Mouse (Mus musculus) heart, postnatal 0 days (tissue): ENCODE results near the gene Slc27a2. TPM values are rescaled to one million over a fixed set of nuclear protein-coding genes. Genes with fewer than 3 reads are reported as not detected.

Source experiments
- ATAC-seq: fragments of 200-750 bp; cut with Nextera tagmentation; 2 replicates; pipeline ENCODE4 v1.8.0; 2017; ENCODE audit warnings: low read depth, moderate number of reproducible peaks, moderate library complexity; ENCODE audit not compliant: insufficient read depth
- DNase-seq: peaks from one replicate; pipeline ENCODE4 v3.0.0-alpha.2; 2016; ENCODE audit warnings: low spot score
- H3K27ac ChIP-seq: fragments of 300-500 bp; sonication (generic); 2 replicates; pipeline ENCODE4 v1.5.1; 2014; ENCODE audit warnings: low read depth, mild to moderate bottlenecking
- H3K27me3 ChIP-seq: fragments of 300-500 bp; sonication (generic); 2 replicates; pipeline ENCODE4 v1.6.1; 2014; ENCODE audit warnings: low read length, mixed read lengths; ENCODE audit not compliant: control insufficient read depth, insufficient read depth
- H3K36me3 ChIP-seq: fragments of 300-500 bp; sonication (generic); replicated peaks from 2 replicates; pipeline ENCODE4 v1.6.1; 2014; ENCODE audit warnings: low read length, mixed read lengths; ENCODE audit not compliant: control insufficient read depth, insufficient read depth
- H3K4me1 ChIP-seq: fragments of 300-500 bp; sonication (generic); 2 replicates; pipeline ENCODE4 v1.6.1; 2014; ENCODE audit warnings: antibody characterized with exemption; ENCODE audit not compliant: control insufficient read depth, insufficient read depth
- H3K4me2 ChIP-seq: fragments of 300-500 bp; sonication (generic); 2 replicates; pipeline ENCODE4 v1.6.1; 2014; ENCODE audit warnings: low read depth, mild to moderate bottlenecking, low read length, moderate library complexity
- H3K4me3 ChIP-seq: fragments of 300-500 bp; sonication (generic); 2 replicates; pipeline ENCODE4 v1.5.1; 2014; ENCODE audit warnings: low read depth, low read length
- H3K9ac ChIP-seq: fragments of 300-500 bp; sonication (generic); replicated peaks from 2 replicates; pipeline ENCODE4 v1.6.1; 2014; ENCODE audit warnings: low read depth, low read length, mixed read lengths
- H3K9me3 ChIP-seq: fragments of 300-500 bp; sonication (generic); replicated peaks from 2 replicates; pipeline ENCODE4 v1.6.1; 2016; ENCODE audit warnings: low read length; ENCODE audit not compliant: control insufficient read depth
- CTCF ChIP-seq: IDR thresholded peaks from 2 replicates; pipeline ENCODE4 v1.5.1; 2016; ENCODE audit warnings: antibody characterized with exemption, control low read depth, low read depth
- EP300 ChIP-seq: IDR thresholded peaks from 2 replicates; pipeline ENCODE4 v1.6.1; 2016; ENCODE audit warnings: antibody characterized with exemption, low read depth
- WGBS: fragments of 180-500 bp; shearing (Covaris S2); extraction: QIAGEN DNeasy Blood & Tissue Kit; methylation state at CpG from one replicate; pipeline ENCODE4 v1.1.7; 2014; 5-methylcytosine and 5-hydroxymethylcytosine counted together
- polyA plus RNA-seq: library from polyadenylated mRNA; unstranded; fragments of >200 nt; fragmentation: Nextera tagmentation; extraction: Ambion mirVana; gene quantifications from 2 replicates; pipeline ENCODE4 v1.2.1, GENCODE M21; 2015
- total RNA-seq: library from RNA; depleted of rRNA; stranded (reverse); fragments of >200 nt; gene quantifications from 2 replicates; pipeline ENCODE4 v1.2.3, GENCODE M21; 2014; ENCODE audit warnings: low replicate concordance

Gene Slc27a2
- total and polyA plus RNA-seq, 2 experiments from 2014 or later: 0.14 TPM; not detected in 1

GRCm38 (mm10) chr2:126598359-126598758 lies 46.2 kb downstream of the Slc27a2 start:
- WGBS: 49% methylated on average over 2 of the region's 2 CpGs

DNA sequence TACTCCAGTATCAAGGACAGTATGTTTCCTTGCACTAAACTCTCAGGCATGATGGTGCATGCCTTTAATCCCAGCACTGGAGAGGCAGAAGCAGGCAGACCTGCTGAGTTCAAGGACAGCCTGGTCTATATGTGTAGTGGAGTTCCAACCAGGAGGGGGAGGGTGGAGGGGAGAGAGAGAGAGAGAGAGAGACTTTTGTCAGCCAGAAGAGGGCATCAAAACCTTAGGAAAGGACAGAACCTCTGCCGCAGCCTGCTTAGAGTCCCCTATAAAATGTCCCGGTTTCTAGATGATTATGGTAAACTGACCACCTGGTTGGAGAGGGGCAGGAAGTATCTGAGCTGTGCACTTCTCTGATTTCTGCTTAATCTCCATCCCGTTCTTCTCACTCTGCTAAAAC lies 46.8 kb downstream of the Slc27a2 start:
- 11% methylated on average over 3 of the region's 3 CpGs for WGBS
- H3K9me3 ChIP-seq: no peaks in the 10 kb centered on the region
- no peak overlapping the region for H3K4me3 ChIP-seq
- TF ChIP-seq EP300: no peak
- peak; percentile 66 for TF ChIP-seq CTCF
- H3K36me3 ChIP-seq: no peaks in the 10 kb centered on the region
- no peaks in the 10 kb centered on the region for H3K4me1 ChIP-seq
- no peak overlapping the region for H3K9ac ChIP-seq
- H3K4me2 ChIP-seq: no peak overlapping the region
- ATAC-seq (peak; percentile 59), DNase-seq (peak; percentile 55)
- no peaks in the 10 kb centered on the region for H3K27me3 ChIP-seq
- H3K27ac ChIP-seq: no peak overlapping the region

More at GRCm38 (mm10) chr2:126598359-126598758, 46.2 kb downstream of the Slc27a2 start:
- Histone ChIP-seq H3K9me3 (no peaks in the 10 kb centered on the region), H3K4me2 (no peak overlapping the region), H3K27ac (no peak overlapping the region), H3K9ac (no peak overlapping the region), H3K27me3 (no peaks in the 10 kb centered on the region), H3K4me1 (no peaks in the 10 kb centered on the region), H3K4me3 (no peak overlapping the region), H3K36me3 (no peaks in the 10 kb centered on the region)
- no peak for DNase-seq
- no peak for TF ChIP-seq EP300
- no peak for TF ChIP-seq CTCF
- no peak for ATAC-seq

GRCm38 (mm10) chr2:126600533-126600932 lies 48.3 kb downstream of the Slc27a2 start:
- no peak overlapping the region for H3K9ac ChIP-seq
- no peak overlapping the region for H3K4me3 ChIP-seq
- no peaks in the 10 kb centered on the region for H3K4me1 ChIP-seq
- H3K4me2 ChIP-seq: no peak overlapping the region
- 73% methylated on average over 14 of the region's 14 CpGs for WGBS
- TF ChIP-seq CTCF (no peak), EP300 (no peak)
- no peaks in the 10 kb centered on the region for H3K9me3 ChIP-seq
- no peaks in the 10 kb centered on the region for H3K36me3 ChIP-seq
- no peak overlapping the region for H3K27ac ChIP-seq
- ATAC-seq: no peak
- no peak for DNase-seq
- H3K27me3 ChIP-seq: no peaks in the 10 kb centered on the region

DNA sequence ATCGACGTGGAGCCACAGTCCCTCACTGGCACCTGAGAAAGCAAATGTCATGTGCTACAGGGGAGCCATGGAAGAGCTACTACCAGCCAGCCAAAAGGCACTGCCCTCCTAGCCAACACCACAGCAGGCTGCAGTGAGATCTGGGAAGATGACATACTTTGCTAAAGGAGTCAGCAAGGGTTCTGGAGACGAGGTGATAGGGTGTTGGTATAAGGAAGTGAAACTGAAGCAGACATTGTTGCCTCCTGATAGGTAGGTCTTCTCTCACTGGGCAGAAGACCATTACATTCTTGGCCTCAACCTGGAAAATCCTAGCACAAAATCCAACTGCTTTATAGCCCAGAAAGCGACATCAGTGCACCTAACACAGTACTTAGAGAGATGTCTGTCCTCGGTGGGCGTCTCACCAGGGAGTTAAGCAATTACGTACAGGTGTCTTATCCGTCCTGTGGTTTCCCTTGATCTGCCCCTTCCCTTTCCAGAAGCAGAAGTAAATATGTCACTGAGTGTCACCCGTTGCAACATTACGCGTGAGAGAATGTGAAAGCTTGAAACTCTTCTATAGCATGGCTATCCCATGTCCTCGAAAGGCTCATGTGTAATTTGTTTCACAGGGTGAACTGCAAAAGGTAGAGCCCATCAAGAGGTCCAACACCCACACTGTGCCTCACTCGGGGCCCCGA lies 49.9 kb downstream of the Slc27a2 start:
- ATAC-seq: no peak
- Histone ChIP-seq H3K9ac (no peak overlapping the region), H3K36me3 (no peaks in the 10 kb centered on the region), H3K27me3 (no peaks in the 10 kb centered on the region), H3K27ac (no peak overlapping the region), H3K4me2 (no peak overlapping the region), H3K9me3 (no peaks in the 10 kb centered on the region), H3K4me1 (no peaks in the 10 kb centered on the region), H3K4me3 (no peak overlapping the region)
- WGBS: 82% methylated on average over 14 of the region's 14 CpGs
- TF ChIP-seq EP300 (no peak), CTCF (no peak)
- no peak for DNase-seq

DNA sequence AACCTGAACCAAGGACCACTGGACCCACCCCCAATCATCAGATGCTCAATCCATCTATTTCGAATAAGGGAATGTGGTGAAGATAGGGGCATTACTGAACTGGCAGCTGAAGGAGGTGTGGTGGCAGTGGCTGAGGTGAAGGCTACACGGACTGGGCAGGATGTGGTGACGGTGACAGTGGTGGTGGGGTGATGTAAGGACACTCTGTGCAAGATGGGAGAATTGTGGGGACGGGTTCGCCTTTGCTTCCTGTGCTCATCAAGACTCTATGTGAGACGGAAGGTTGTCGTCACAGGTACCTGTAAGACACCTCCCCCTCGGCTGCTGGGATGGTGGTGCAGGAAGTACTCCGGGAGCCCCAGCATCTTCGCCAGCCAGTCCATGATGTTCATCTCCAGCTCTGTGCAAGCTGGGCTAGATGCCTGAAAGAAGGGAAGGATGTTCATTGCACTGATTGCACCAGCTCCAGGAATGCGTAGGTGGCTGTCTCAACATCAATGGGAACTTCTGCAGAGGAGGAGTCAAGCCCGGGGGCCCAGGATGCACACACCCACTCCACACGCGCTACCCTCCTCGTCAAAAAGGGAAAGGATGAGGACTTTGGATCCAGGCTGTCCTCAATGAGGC lies 54.0 kb downstream of the Slc27a2 start:
- Histone ChIP-seq H3K9me3 (no peaks in the 10 kb centered on the region), H3K4me3 (no peak overlapping the region), H3K27ac (no peak overlapping the region), H3K9ac (no peak overlapping the region), H3K4me1 (no peaks in the 10 kb centered on the region), H3K36me3 (no peaks in the 10 kb centered on the region), H3K4me2 (no peak overlapping the region), H3K27me3 (no peaks in the 10 kb centered on the region)
- ATAC-seq (no peak), DNase-seq (no peak)
- no peak for TF ChIP-seq EP300
- no peak for TF ChIP-seq CTCF
- WGBS: 62% methylated on average over 15 of the region's 15 CpGs
